Mouse (Mus musculus): ENCODE measurements around the gene Cbfa2t2. TPM values are rescaled to one million over a fixed set of nuclear protein-coding genes. Genes with fewer than 3 reads are reported as not detected.

Gene Cbfa2t2
- total RNA-seq, 2 experiments from 2014 or later = 17.0 to 18.8 TPM

DNA sequence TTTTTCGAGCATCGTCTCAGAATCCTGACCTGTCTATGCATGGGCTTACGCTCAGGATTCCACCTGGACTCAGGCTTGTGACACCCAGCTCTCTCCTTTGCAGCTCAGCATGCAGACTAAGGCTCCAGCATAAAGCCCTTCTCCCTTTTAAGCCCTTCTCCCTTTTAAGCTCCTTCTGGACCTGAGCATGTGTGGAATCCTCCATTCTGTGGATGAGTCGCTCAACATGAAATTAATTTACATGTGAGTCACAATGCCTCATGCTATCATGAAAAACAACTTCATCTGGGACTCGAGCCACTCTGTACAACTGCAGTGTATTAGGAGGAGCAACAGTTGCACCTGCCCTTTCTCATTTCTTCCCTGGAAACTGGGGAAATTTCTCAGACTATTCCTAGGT, 14.1 kb upstream of the Cbfa2t2 start:
- no peak for ATAC-seq (replicated peaks; ENCODE audit: low FRiP score, low TSS enrichment, poor library complexity, severe bottlenecking)

DNA sequence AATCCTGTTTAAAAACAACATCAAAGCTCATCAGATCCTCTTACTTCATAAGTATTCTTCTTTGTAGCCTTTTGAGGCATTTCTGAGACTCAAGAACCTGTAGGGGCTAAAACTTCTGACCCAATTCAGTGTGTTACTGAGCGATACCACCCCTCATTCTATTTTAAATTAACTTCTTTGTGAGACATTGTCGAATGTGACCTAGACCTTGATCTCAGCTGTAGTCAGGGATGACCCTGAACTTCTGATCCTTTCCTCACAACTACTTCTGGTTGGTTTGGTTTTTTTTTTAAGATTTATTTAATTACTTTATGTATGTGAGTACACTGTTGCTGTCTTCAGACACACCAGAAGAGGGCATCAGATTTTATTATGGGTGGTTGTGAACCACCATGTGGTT, 12.7 kb upstream of the Cbfa2t2 start:
- no peak for ATAC-seq (replicated peaks; ENCODE audit: low FRiP score, low TSS enrichment, poor library complexity, severe bottlenecking)

DNA sequence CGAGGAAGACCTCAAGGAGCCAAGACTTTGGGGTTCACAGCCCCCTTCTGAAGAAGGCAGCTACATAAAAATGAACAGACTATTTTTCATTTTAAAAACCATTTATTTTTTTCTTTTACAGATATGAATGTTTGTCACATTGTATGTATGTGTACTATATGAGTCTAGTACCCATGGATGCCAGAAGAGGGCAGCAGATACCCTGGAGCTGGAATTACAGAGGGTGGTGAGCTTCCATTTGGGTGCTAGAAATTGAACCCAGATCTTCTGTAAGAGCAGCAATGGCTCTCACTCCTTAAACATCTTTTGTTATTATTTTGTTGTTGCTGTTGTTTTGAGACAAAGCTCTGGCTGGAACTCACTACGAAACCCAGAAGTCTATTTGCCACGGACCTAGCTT, 10.8 kb upstream of the Cbfa2t2 start:
- ATAC-seq (replicated peaks; ENCODE audit: low FRiP score, low TSS enrichment, poor library complexity, severe bottlenecking) = no peak

DNA sequence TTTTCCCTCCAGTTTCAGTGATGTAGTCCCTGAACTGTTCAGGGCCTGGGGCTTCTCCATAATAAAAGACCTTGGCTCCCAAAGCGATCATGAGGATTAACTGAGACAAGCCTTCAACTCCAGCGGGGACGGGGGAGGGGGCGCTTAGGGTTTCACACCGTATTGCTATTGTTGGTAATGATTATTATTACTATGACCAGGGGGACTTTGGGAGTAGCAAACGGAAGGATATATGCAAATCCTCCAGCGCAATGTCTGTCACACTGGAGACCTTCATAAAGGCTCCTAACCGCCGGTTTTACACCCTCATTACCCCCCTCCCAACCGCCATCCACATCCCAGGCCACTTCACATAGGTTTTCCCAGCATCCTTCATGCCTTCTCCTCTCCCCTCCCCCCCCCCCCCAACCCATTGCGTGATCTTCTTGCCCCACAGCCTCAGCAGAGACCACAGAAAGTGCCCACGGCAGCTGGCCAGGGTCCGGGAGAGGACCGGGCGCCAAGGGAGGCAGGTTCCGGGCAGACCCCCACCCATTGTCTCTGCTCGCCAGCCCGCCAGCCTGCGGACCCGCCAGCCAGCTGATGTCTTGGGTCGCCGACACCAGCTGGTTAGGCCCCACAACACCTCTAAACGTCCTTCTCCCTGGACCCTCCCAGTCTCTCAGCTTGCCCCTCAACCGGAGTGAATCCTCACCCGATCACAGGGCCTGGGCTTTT, 9.9 kb upstream of the Cbfa2t2 start:
- no peak for ATAC-seq (replicated peaks; ENCODE audit: low FRiP score, low TSS enrichment, poor library complexity, severe bottlenecking)

DNA sequence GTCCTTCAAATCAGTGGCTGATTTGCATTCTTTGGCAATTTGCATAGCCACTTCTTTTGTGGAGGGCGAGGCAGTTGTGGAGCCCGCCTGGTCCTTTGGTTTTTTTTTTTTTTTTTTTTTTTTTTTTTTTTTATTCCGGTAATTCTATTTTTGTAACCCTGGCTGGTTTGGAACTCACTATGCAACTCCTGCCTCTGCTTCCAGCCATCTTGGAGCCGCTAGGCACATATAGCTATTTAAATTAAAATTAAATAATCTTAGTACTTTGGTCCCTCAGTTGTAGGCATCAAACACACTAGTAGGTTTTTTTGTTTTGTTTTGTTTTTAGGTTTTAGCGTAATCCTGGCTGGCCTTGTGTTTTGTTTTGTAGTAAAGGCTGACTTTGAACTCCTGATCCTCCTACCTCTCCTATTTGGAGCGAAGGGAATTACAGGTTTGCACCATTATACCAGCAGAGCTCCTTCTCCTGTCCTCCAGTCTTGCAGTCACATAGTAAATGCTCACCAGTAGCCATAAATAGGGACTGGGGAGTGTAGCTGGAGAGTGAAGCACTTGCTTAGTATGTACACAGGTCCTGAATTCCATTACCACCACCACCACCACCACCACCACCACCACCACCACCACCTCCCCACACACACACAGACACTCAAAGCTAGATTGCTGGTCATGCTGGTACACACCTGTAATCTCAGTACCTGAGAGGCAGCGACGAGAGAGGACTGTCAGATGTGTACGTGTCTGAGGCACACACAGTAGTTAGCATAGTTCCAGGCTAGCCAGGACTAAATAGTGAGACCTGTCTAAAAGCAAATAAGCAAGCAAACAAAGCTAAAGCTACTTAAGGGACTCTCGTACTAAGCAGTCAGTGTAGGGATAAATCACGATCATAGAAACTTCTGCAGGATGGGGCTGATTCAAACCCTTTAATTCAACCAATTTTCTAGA, 9.1 kb upstream of the Cbfa2t2 start:
- no peak for ATAC-seq (replicated peaks; ENCODE audit: low FRiP score, low TSS enrichment, poor library complexity, severe bottlenecking)

DNA sequence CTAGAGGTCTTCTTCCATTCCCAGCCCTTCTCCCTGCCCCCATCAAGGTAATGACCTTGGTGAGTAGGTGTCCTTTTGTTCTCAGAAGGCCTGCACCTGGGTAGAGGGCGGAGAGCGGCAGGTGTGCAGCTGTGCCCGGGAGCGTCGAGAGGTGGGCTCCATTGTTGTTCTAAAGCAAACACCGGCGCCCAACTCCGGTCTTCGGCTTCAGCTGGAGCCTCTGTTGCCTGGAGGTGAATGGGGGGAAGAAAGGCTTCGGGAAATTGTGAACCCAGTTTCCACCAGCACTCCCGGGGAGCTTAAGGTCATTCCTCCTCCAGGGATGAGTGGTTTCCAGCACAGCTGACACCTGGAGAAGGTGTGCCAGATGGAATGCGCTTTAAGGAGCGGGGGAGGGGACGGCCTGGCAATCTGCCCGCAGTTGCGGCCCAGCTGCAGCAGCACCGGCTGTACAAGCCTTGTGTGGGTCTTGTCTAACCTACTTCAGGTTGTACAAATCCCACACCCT, 8.4 kb upstream of the Cbfa2t2 start:
- no peak for ATAC-seq (replicated peaks; ENCODE audit: low FRiP score, low TSS enrichment, poor library complexity, severe bottlenecking)

DNA sequence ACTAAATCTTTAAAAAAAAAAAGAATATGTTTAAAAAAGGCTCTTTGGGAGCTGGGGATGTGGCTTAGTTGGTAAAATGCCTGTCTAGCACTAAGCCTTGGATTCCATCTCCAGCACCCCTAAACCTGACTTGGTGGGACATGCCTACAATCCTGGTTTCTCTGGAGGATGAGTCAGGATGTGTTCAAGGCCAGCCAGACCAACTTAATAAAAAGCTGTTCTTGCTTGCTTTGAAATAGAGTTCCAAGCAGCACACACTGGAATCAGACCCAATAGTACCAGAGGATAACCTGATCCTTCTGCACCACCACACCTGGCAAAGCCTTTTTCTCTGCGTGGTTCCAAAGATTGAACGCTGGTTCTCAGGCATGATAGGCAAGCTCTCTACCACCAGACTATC, 5.7 kb upstream of the Cbfa2t2 start:
- ATAC-seq (replicated peaks; ENCODE audit: low FRiP score, low TSS enrichment, poor library complexity, severe bottlenecking) = no peak

DNA sequence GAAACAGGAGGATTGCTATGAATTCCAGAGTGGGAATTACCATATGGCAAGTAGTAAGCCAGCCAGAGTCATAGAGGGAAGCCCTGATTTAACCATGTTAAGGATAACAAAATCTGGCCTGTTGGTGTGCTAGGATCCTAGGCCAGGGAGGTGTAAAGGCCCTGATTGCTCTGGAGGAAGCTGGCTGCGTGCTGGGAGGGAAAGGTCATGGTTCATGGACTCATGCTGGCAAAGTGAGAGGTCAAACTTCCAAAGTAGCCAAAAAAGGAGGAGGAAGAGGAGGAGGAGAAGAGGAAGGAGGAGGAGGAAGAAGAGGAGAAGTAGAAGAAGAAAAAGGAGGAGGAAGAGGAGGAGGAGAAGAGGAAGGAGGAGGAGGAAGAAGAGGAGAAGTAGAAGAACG, 3.6 kb upstream of the Cbfa2t2 start:
- no peak for ATAC-seq (replicated peaks; ENCODE audit: low FRiP score, low TSS enrichment, poor library complexity, severe bottlenecking)

DNA sequence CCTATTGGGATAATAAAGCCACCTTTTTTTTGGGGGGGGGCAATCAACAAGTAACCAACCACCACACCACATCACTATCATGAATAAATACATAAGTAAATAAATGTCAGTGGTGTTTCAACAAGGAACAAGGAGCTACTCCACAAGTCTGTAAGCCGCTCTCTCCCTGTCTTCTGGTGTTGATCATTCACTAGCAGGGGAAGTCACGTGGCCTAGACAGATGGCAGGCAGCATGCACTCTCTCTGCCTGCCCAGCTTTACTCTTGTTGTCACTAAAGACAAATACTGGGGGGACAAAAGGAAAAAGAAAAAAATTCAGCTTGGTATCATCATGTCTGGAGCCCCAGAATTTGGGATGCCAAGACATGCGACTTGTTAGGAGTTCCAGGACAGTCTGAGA, 2.9 kb upstream of the Cbfa2t2 start:
- no peak for ATAC-seq (replicated peaks; ENCODE audit: low FRiP score, low TSS enrichment, poor library complexity, severe bottlenecking)

DNA sequence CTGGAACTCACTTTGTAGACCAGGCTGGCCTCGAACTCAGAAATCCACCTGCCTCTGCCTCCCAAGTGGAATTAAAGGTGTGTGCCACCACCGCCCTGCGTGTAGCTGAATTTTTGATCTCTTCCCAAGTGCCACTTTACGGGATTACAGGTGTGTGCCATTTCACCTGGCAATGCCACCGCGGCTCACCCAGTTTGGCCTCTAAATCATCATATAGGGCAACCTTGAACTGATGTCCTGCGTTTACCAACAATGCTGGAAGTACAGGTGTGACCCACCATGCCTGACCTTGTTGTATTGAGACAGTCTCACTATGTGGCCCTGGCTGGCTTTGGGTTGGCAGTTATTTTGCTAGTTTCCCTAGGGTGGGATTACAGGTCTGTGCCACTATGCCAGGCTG, 1.6 kb upstream of the Cbfa2t2 start:
- ATAC-seq (replicated peaks; ENCODE audit: low FRiP score, low TSS enrichment, poor library complexity, severe bottlenecking) = no peak

DNA sequence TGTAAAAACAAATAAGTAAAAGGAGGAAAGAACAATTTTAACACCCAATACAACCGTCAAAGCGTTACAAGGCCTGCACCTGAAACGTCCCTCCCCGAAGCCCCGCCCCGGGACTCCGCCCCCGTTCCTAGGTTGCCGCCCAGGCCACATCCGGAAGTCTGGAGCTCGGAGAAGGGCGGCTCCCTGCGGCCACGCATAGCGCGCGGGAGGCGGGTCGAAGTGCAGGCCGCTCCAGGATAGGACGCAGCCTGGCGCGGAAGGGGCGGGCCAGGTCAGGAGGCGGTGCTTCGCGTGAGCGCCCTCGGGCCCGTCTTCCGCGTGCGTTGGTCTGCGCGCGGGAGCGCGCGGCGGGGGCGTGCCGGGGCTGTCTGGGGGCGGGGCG, 214 bp upstream of the Cbfa2t2 start:
- ATAC-seq (replicated peaks; ENCODE audit: low FRiP score, low TSS enrichment, poor library complexity, severe bottlenecking) = peak; percentile 98

DNA sequence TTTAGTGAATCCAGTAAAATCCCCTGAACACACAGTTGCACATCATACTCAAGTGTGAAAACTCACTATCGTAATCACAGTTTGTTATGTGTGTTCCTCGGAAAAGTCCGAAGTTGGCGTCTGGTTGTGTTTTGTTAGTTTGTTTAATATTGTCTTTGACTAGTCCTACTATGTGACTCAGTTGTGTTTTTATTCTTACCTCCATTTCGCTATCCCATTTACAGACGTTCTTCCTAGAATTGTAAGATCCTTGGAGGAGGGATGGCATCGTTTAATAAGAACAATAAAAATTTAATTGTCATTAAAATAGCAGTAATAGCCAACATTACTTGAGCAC, 878 bp downstream of the Cbfa2t2 start:
- ATAC-seq (replicated peaks; ENCODE audit: low FRiP score, low TSS enrichment, poor library complexity, severe bottlenecking) = no peak

DNA sequence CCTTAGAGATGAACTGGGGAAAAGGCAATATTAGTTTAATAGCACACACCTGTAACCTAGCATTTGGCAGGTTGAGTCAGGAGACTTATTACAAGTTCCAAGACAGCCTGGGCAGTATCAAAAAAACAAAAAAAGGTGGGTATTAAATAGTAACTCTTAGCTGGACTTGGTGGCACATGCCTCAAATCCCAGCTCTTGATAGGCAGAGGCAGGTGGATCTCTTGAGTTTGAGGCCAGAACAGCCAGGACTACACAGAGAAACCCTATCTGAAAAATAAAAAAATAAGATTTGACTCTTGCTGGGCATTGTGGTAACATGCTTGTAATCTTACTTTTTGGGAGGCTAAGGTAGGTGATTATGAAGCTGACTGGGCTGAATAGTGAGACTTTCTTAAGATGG, 4.2 kb downstream of the Cbfa2t2 start:
- ATAC-seq (replicated peaks; ENCODE audit: low FRiP score, low TSS enrichment, poor library complexity, severe bottlenecking) = no peak

DNA sequence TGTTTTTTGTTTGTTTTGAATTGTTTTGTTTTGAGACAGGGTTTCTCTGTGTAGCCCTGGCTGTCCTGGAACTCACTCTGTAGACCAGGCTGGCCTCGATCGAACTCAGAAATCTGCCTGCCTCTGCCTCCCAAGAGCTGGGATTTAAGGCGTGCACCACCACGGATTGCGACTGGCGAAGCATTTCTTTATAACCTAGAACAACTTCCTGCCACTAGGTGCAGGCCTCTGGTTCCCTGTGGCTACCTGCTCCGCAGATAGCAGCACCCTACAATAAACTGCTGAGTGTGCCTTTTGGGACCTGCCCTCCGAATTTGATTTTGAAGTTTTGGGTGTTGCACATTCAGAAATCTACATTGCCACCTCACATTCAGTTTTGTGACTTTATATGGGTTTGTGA, 11.5 kb downstream of the Cbfa2t2 start:
- no peak for ATAC-seq (replicated peaks; ENCODE audit: low FRiP score, low TSS enrichment, poor library complexity, severe bottlenecking)

DNA sequence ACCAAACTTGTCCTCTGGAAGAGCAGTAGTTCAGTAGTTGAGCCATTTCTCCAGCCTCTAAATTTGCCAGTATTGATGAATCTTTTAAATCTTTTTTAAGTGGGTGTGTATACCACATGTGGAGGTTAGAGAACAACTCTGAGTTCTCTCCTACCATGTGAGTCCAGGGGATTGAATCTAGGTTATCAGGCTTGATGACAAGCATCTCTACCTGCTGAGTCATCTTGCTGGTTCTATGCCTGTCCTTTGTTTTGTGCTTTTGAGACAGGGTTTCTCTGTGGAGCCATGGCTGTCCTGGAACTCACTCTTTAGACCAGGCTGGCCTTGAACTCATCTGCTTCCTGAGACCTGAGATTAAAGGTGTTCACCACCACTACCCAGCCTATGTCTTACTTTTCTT, 12.4 kb downstream of the Cbfa2t2 start:
- ATAC-seq (replicated peaks; ENCODE audit: low FRiP score, low TSS enrichment, poor library complexity, severe bottlenecking) = no peak

DNA sequence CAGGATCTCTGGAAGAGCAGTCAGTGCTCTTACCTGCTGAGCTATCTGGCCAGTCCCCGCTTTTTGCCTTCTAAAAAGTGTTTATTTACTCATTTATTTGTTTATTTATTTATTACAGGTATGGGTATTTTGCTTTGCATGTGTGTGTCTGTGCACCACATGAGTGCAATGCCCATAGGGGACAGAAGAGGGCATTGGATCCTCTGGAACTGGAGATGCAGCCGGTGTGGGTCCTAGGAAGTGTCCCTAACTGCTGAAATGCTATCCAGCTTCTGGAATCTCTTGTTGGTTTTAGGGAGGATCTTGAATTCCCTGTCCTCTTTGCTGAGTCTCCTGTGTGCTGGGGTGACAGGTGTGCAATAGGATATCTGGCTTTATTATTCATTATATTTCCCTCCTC, 16.7 kb downstream of the Cbfa2t2 start:
- ATAC-seq (replicated peaks; ENCODE audit: low FRiP score, low TSS enrichment, poor library complexity, severe bottlenecking) = no peak

DNA sequence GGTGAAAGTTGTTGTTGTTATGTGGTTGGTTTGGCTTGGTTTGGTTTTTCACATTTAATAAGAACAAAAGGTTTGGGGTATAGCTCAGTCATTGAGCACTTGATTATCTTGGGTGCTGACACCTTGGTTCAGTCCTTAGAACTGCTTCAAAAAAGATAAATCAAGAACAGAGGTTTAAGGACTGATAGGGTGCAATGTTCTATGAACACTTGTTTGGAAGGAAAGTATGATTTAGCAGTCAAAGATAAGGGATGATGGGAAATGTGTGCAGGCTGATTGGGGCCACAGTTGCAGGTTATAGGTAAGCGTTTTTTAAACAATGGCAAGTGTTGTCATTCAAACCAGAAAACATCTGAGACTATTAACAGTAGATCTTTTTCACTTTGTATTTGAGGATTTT, 17.8 kb downstream of the Cbfa2t2 start:
- peak; percentile 79 for ATAC-seq (replicated peaks; ENCODE audit: low FRiP score, low TSS enrichment, poor library complexity, severe bottlenecking)

DNA sequence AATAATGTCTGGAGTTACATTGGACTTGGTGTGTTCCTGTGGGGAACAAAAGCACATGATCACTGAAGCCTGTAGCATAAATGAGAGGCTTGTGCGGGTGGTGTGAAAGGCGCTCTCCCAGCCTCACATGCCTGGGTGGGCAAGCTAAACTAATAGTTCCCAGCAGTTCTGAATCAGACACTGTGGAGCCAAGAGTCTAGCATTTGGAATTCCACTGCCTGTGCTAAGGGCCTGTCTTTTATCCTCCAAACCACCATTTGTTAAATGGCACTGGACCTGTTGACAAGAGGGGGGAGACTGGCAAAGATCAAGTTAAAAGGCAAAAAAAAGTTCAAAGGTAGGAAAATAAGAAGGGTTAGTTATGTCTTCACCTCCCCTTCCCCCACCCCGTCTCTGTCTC, 18.3 kb downstream of the Cbfa2t2 start:
- no peak for ATAC-seq (replicated peaks; ENCODE audit: low FRiP score, low TSS enrichment, poor library complexity, severe bottlenecking)

DNA sequence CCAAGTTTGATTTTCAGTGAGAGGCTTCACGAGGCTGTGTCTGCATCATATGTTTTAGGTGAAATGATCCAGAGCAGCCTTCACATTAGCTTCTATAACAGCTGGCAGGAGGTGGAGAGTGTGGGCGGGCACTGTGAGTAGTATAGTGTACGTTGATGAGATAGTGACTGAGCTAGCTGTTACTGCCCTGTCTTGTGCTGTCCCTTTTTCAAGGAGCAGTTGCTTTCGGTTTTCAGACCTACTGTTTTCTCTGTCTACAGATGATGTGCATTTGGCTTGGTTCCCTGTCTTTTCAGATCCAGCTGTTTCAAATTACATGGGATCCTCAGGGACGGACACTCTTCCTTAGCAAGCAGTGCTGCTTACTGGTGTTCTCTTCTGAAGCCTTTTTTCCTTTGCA, 19.5 kb downstream of the Cbfa2t2 start:
- peak; percentile 79 for ATAC-seq (replicated peaks; ENCODE audit: low FRiP score, low TSS enrichment, poor library complexity, severe bottlenecking)

DNA sequence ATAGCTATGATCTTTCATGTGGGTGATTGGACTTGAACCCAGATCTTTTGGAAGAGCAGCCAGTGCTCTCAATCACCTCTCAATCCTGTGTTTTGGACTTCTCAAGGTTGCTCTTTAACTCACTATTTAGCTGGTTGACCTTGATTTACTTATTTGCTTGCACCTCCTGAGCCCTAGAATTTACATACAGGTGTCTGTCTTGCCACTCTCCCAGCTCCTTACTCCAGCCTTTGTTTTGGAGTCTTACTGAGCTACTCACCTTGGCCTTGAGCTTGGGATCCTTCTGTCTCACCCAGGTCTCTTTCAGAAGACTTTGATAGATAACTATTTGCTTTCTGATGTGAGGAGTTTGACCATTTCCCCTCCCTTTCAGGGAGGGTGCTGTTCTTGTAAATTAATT, 20.3 kb downstream of the Cbfa2t2 start:
- no peak for ATAC-seq (replicated peaks; ENCODE audit: low FRiP score, low TSS enrichment, poor library complexity, severe bottlenecking)

DNA sequence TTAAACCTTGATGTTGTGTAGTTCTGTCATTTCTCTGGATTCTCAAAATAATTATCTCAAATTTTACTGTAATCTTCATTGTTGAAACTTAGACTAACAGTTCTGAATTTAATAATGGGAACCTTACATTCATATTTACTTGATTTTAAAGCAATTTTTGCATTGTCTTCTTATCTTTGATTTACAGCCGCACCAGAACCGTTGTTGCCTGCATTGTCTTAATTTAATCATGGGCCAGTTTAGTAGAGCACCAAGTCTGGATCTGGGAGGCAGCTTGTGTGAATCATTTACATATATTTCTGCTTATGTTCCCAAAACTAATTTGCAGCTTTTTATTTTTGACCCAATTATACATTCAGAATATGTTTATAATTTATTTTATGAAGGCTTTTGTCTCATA, 23.0 kb downstream of the Cbfa2t2 start:
- 0 out of 2 replicates have a peak, but pooled peaks have one; percentile 31 for ATAC-seq (replicated peaks; ENCODE audit: low FRiP score, low TSS enrichment, poor library complexity, severe bottlenecking)

Data from megakaryocyte-erythroid progenitor cell, adult 5-6 weeks (primary cell).